Comparison of ENCODE assay signal across 9 mouse cellular contexts in the genomic region with DNA sequence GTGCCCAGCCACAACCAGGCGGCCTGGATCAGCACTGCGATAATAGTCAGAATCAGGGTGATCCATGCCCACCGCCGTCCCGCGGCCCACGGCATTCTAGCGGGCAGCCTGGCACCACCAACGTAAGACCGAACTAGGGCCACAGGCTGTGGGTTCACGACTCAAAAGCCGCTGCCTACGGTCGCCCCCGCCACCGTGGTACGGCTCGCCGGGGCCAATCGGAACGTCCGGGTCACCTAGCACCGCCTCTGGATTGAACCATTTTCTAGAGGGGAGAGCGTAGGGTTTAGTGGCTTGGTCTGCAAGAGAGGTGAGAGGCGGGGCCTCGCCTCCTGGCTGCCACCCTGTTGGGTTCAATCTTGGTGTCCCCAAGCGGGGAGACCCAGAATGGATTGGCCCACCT. TPM values are rescaled to one million over a fixed set of nuclear protein-coding genes. Genes with fewer than 3 reads are reported as not detected.
DNase-seq lines count a peak whose midpoint lies in the region; ATAC-seq lines count a peak whose summit lies in the region.
"Had no signal": no experiment of that assay in that cellular context is flagged by ENCODE, and none has a peak within 500 bp of the region (broad histone marks: within the 10 kb centered on the region; RNA-seq: fewer than 3 reads in every experiment).

No protein-coding gene starts in this region.

- peaks cover 4% of the 10 kb centered on the region for H3K9me3 ChIP-seq in heart, embryonic 13.5 days
- peaks cover 4% of the 10 kb centered on the region; the same call in 1 of the 2 replicates for H3K9me3 ChIP-seq in liver, embryonic 13.5 days (replicated peaks)
- H3K9me3 ChIP-seq in stomach, embryonic 16.5 days (replicated peaks; ENCODE audit: control insufficient read depth, low read length), result no peaks in the 10 kb centered on the region

- under 1% methylated on average over 27 of the region's 27 CpGs for WGBS in heart, embryonic 13.5 days
- WGBS in liver, embryonic 13.5 days (ENCODE audit: insufficient replicate concordance), result under 1% methylated on average over 27 of the region's 27 CpGs
- WGBS in stomach, embryonic 16.5 days, result 1% methylated on average over 27 of the region's 27 CpGs

- H3K4me3 ChIP-seq in heart, embryonic 13.5 days, result peak overlapping the region; percentile 68
- peak overlapping the region; percentile 72 for H3K4me3 ChIP-seq in liver, embryonic 13.5 days (replicated peaks)
- H3K4me3 ChIP-seq in stomach, embryonic 16.5 days (replicated peaks; ENCODE audit: low read length), result peak overlapping the region; percentile 69

- ATAC-seq in erythroid progenitor cell, adult 5-6 weeks (replicated peaks; ENCODE audit: low FRiP score, poor library complexity, severe bottlenecking), result peak; percentile 93
- ATAC-seq in heart, embryonic 13.5 days (ENCODE audit: extremely low read depth, insufficient number of reproducible peaks, low FRiP score, low TSS enrichment), result peak; percentile 89
- ATAC-seq in liver, embryonic 13.5 days (ENCODE audit: low read depth), result peak; percentile 94
- ATAC-seq in stomach, embryonic 16.5 days (ENCODE audit: insufficient read depth, low FRiP score), result peak; percentile 96

- H3K9ac ChIP-seq in heart, embryonic 13.5 days, result peak overlapping the region; percentile 83
- peak overlapping the region; percentile 77 for H3K9ac ChIP-seq in liver, embryonic 13.5 days
- H3K9ac ChIP-seq in stomach, embryonic 16.5 days (ENCODE audit: low read length), result peak overlapping the region; percentile 81

- H3K27me3 ChIP-seq in heart, embryonic 13.5 days (replicated peaks), result no peaks in the 10 kb centered on the region; the same call in 1 of the 2 replicates
- no peaks in the 10 kb centered on the region for H3K27me3 ChIP-seq in liver, embryonic 13.5 days
- H3K27me3 ChIP-seq in stomach, embryonic 16.5 days (ENCODE audit: control insufficient read depth, insufficient read depth, low read length), result no peaks in the 10 kb centered on the region

- H3K4me2 ChIP-seq in heart, embryonic 13.5 days, result peak overlapping the region; percentile 94
- H3K4me2 ChIP-seq in liver, embryonic 13.5 days, result peak overlapping the region; percentile 97
- peak overlapping the region; percentile 64 for H3K4me2 ChIP-seq in stomach, embryonic 16.5 days (ENCODE audit: low read depth, low read length)

- H3K36me3 ChIP-seq in heart, embryonic 13.5 days, result peaks cover 19% of the 10 kb centered on the region
- H3K36me3 ChIP-seq in liver, embryonic 13.5 days, result peaks cover 13% of the 10 kb centered on the region
- no peaks in the 10 kb centered on the region; the same call in 1 of the 2 replicates for H3K36me3 ChIP-seq in stomach, embryonic 16.5 days (ENCODE audit: control insufficient read depth, insufficient read depth, low read length)

- peak; percentile 96 for DNase-seq in CD4-positive helper T cell, adult 2 months (ENCODE audit: low read depth, low spot score)
- peak; percentile 88 for DNase-seq in brain, embryonic 18.5 days (ENCODE audit: low read depth, low spot score)
- DNase-seq in kidney, postnatal 14 days, result peak; percentile 96
- DNase-seq in liver, embryonic 13.5 days, result peak; percentile 90
- DNase-seq in neural tube, embryonic 10.5 days (ENCODE audit: extremely low spot score, low spot score), result peak; percentile 93

- H3K4me1 ChIP-seq in heart, embryonic 13.5 days, result peaks cover 16% of the 10 kb centered on the region
- H3K4me1 ChIP-seq in liver, embryonic 13.5 days (replicated peaks), result peaks cover 25% of the 10 kb centered on the region
- H3K4me1 ChIP-seq in stomach, embryonic 16.5 days (ENCODE audit: control insufficient read depth, insufficient read depth, low read length), result peaks cover 15% of the 10 kb centered on the region

- peak overlapping the region; percentile 79 for H3K27ac ChIP-seq in heart, embryonic 13.5 days (replicated peaks)
- peak overlapping the region; percentile 72 for H3K27ac ChIP-seq in liver, embryonic 13.5 days
- peak overlapping the region; percentile 85 for H3K27ac ChIP-seq in stomach, embryonic 16.5 days (ENCODE audit: low read length)

RNA-seq across cellular contexts. Expression of gene Arid3c, which starts 10.2 kb away (rescaled TPM):
- total RNA-seq in erythroid progenitor cell, adult 5-6 weeks (2015; ENCODE audit: low replicate concordance), result not detected in 2 replicates
- total RNA-seq in erythroid progenitor cell, adult 5-6 weeks (2017; ENCODE audit: low replicate concordance), result not detected in 2 replicates
- not detected in 2 replicates for polyA plus RNA-seq in heart, embryonic 13.5 days (2015; fragmentation: Nextera tagmentation; extraction: Ambion mirVana)
- polyA plus RNA-seq in liver, embryonic 13.5 days (2015; fragmentation: Nextera tagmentation; extraction: Ambion mirVana), result not detected in 2 replicates
- polyA plus RNA-seq in stomach, embryonic 16.5 days (2015; fragmentation: Nextera tagmentation; extraction: Ambion mirVana), result not detected in 2 replicates
- polyA plus RNA-seq: gonadal fat pad, adult 2 months had no signal

RNA-seq across cellular contexts. Expression of gene Galt, which starts 13.9 kb away (rescaled TPM):
- 18.9 TPM in 1 of 2 replicates, not detected in the other for total RNA-seq in erythroid progenitor cell, adult 5-6 weeks (2015; ENCODE audit: low replicate concordance)
- total RNA-seq in erythroid progenitor cell, adult 5-6 weeks (2017; ENCODE audit: low replicate concordance), result 1.3 and 3.9 TPM in 2 replicates
- polyA plus RNA-seq in heart, embryonic 13.5 days (2015; fragmentation: Nextera tagmentation; extraction: Ambion mirVana), result 54.1 and 61.6 TPM in 2 replicates
- 22.5 and 25.0 TPM in 2 replicates for polyA plus RNA-seq in liver, embryonic 13.5 days (2015; fragmentation: Nextera tagmentation; extraction: Ambion mirVana)
- polyA plus RNA-seq in stomach, embryonic 16.5 days (2015; fragmentation: Nextera tagmentation; extraction: Ambion mirVana), result 43.8 and 44.7 TPM in 2 replicates

RNA-seq across cellular contexts. Expression of gene Sigmar1, which starts 14.8 kb away (rescaled TPM):
- total RNA-seq in erythroid progenitor cell, adult 5-6 weeks (2015; ENCODE audit: low replicate concordance), result 3.8 and 14.4 TPM in 2 replicates
- 4.2 and 7.3 TPM in 2 replicates for total RNA-seq in erythroid progenitor cell, adult 5-6 weeks (2017; ENCODE audit: low replicate concordance)
- 63.3 and 69.8 TPM in 2 replicates for polyA plus RNA-seq in heart, embryonic 13.5 days (2015; fragmentation: Nextera tagmentation; extraction: Ambion mirVana)
- 45.1 and 45.2 TPM in 2 replicates for polyA plus RNA-seq in liver, embryonic 13.5 days (2015; fragmentation: Nextera tagmentation; extraction: Ambion mirVana)
- 76.9 and 88.4 TPM in 2 replicates for polyA plus RNA-seq in stomach, embryonic 16.5 days (2015; fragmentation: Nextera tagmentation; extraction: Ambion mirVana)

RNA-seq across cellular contexts. Expression of gene Dctn3, which starts 18.2 kb away (rescaled TPM):
- 16.8 and 51.2 TPM in 2 replicates for total RNA-seq in erythroid progenitor cell, adult 5-6 weeks (2015; ENCODE audit: low replicate concordance)
- total RNA-seq in erythroid progenitor cell, adult 5-6 weeks (2017; ENCODE audit: low replicate concordance), result 18.4 and 33.0 TPM in 2 replicates
- polyA plus RNA-seq in heart, embryonic 13.5 days (2015; fragmentation: Nextera tagmentation; extraction: Ambion mirVana), result 128 and 139 TPM in 2 replicates
- 86.4 and 90.0 TPM in 2 replicates for polyA plus RNA-seq in liver, embryonic 13.5 days (2015; fragmentation: Nextera tagmentation; extraction: Ambion mirVana)
- 132 TPM in 2 replicates for polyA plus RNA-seq in stomach, embryonic 16.5 days (2015; fragmentation: Nextera tagmentation; extraction: Ambion mirVana)

RNA-seq across cellular contexts. Expression of gene Rpp25l, which starts 27.8 kb away (rescaled TPM):
- total RNA-seq in erythroid progenitor cell, adult 5-6 weeks (2015; ENCODE audit: low replicate concordance), result 2.9 and 9.7 TPM in 2 replicates
- 5.0 and 22.6 TPM in 2 replicates for total RNA-seq in erythroid progenitor cell, adult 5-6 weeks (2017; ENCODE audit: low replicate concordance)
- 45.1 and 50.4 TPM in 2 replicates for polyA plus RNA-seq in heart, embryonic 13.5 days (2015; fragmentation: Nextera tagmentation; extraction: Ambion mirVana)
- 38.6 and 40.8 TPM in 2 replicates for polyA plus RNA-seq in liver, embryonic 13.5 days (2015; fragmentation: Nextera tagmentation; extraction: Ambion mirVana)
- 54.3 and 58.6 TPM in 2 replicates for polyA plus RNA-seq in stomach, embryonic 16.5 days (2015; fragmentation: Nextera tagmentation; extraction: Ambion mirVana)

Comparison
In these comparisons a context has a peak if more than half of its experiments do, and no peak if none do; other contexts are left out.
1. Peak in every context shown above with its lines: DNase-seq, ATAC-seq, H3K4me3 ChIP-seq and H3K27ac ChIP-seq.